Mouse (Mus musculus) heart, embryonic 10.5 days (tissue): Measurements from ENCODE around the gene Slc38a4. TPM values are rescaled to one million over a fixed set of nuclear protein-coding genes. Genes with fewer than 3 reads are reported as not detected.

Experiments used
- DNase-seq: peaks from one replicate; pipeline ENCODE4 v3.0.0-alpha.2; 2017; ENCODE audit warnings: low spot score
- H3K27ac ChIP-seq: fragments of 300-500 bp; sonication (generic); 2 replicates; pipeline ENCODE4 v1.5.1; 2016; ENCODE audit warnings: mild to moderate bottlenecking
- H3K27me3 ChIP-seq: fragments of 300-500 bp; sonication (generic); 2 replicates; pipeline ENCODE4 v1.6.1; 2016; ENCODE audit warnings: mild to moderate bottlenecking; ENCODE audit not compliant: poor library complexity, insufficient read depth, severe bottlenecking
- H3K36me3 ChIP-seq: fragments of 300-500 bp; sonication (generic); 2 replicates; pipeline ENCODE4 v1.6.1; 2016; ENCODE audit warnings: mild to moderate bottlenecking, moderate library complexity
- H3K4me1 ChIP-seq: fragments of 300-500 bp; sonication (generic); 2 replicates; pipeline ENCODE4 v1.6.1; 2016; ENCODE audit warnings: mild to moderate bottlenecking
- H3K4me3 ChIP-seq: fragments of 300-500 bp; sonication (generic); 2 replicates; pipeline ENCODE4 v1.5.1; 2016; ENCODE audit warnings: mild to moderate bottlenecking, moderate library complexity
- H3K9me3 ChIP-seq: fragments of 300-500 bp; sonication (generic); 2 replicates; pipeline ENCODE4 v1.6.1; 2016; ENCODE audit warnings: mild to moderate bottlenecking, moderate library complexity
- WGBS: fragments of 180-500 bp; shearing (Covaris S2); methylation state at CpG from one replicate; pipeline ENCODE4 v1.1.7; 2016; 5-methylcytosine and 5-hydroxymethylcytosine counted together
- polyA plus RNA-seq: library from polyadenylated mRNA; unstranded; fragments of >200 nt; fragmentation: Nextera tagmentation; extraction: Ambion mirVana; gene quantifications from 2 replicates; pipeline ENCODE4 v1.2.1, GENCODE M21; 2016

Slc38a4 gene
- polyA plus RNA-seq, 1 experiment from 2014 or later, result 148 TPM

GRCm38 (mm10) chr15:97067340-97068136 lies 11.8 kb upstream of the Slc38a4 start:
- Histone ChIP-seq H3K4me1 (peaks cover 30% of the 10 kb centered on the region), H3K36me3 (no peaks in the 10 kb centered on the region), H3K4me3 (no peak overlapping the region), H3K9me3 (no peaks in the 10 kb centered on the region), H3K27ac (peak overlapping the region; percentile 71), H3K27me3 (no peaks in the 10 kb centered on the region)
- WGBS, result 38% methylated on average over 8 of the region's 8 CpGs
- DNase-seq, result no peak

DNA sequence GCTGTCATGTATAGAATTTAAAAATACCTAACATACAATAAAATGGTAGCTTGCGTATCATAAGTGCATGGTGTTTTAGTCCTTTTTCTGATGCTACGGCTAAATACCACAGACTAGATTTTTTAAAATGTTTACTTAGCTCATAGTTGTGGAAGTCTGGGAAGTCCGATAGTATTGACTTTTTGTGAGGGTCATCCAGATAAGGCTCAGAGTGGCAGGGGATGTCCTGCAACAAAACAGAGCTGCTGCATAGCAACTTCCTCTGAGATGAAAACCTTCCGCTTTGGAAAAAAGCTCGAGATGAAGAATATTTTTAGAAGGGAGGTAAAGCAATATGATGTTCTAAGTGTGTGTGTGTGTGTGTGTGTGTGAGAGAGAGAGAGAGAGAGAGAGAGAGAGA lies 11.2 kb upstream of the Slc38a4 start:
- Histone ChIP-seq H3K4me1 (peaks cover 29% of the 10 kb centered on the region), H3K27me3 (no peaks in the 10 kb centered on the region), H3K9me3 (no peaks in the 10 kb centered on the region), H3K36me3 (no peaks in the 10 kb centered on the region), H3K27ac (peak overlapping the region; percentile 71), H3K4me3 (no peak overlapping the region)
- DNase-seq, result no peak
- WGBS, result 42% methylated on average over 5 of the region's 5 CpGs

DNA sequence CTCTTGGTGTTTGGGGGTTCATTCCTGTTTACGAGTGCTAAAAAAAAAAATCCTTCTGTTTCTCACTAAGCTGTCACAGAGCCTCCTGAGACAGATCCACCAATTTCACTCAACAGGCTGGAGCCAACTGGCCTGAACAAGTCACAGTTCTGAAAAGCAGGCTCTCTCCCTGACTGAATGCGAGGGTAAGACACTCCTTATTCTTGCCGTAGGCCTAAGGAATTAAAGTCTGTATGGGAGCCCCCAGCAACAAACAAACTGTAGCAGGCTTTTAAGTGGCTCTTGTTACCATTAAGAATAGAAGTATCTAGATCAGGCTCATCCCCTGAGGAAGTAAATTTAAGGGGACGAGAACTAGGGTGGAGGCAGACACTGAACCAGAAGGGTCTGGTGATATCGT lies 7.5 kb upstream of the Slc38a4 start:
- Histone ChIP-seq H3K4me3 (no peak overlapping the region), H3K27me3 (no peaks in the 10 kb centered on the region), H3K4me1 (peaks cover 37% of the 10 kb centered on the region), H3K36me3 (no peaks in the 10 kb centered on the region), H3K27ac (no peak overlapping the region), H3K9me3 (no peaks in the 10 kb centered on the region)
- 86% methylated on average over 5 of the region's 5 CpGs for WGBS
- no peak for DNase-seq

- WGBS, result 82% methylated on average over 8 of the region's 8 CpGs
- H3K4me3 ChIP-seq, result no peak overlapping the region
- no peaks in the 10 kb centered on the region for H3K36me3 ChIP-seq
- H3K27ac ChIP-seq, result no peak overlapping the region
- no peak for DNase-seq
- H3K4me1 ChIP-seq, result peaks cover 22% of the 10 kb centered on the region
- H3K9me3 ChIP-seq, result no peaks in the 10 kb centered on the region
- H3K27me3 ChIP-seq, result no peaks in the 10 kb centered on the region
Observed at GRCm38 (mm10) chr15:97060973-97061372, 5.2 kb upstream of the Slc38a4 start.

DNA sequence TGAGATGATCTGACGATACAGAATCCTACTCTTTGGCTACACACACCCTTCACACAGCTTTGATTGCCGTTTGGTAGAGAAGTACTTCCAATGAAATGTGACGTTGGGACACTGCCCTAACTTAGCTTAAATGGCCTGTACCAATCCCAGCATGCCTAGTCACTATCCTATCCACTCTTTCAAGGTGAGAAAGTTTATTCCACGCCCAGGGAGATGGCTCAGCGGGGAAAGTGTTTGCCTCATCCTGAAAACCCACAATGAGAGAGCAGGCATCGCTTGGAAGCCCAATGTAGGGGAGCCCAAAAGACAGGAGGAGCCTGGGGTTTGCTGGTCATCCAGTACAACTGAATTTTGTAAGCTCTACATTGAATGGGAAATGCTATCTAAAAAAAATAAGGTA lies 4.8 kb upstream of the Slc38a4 start:
- DNase-seq, result no peak
- WGBS, result 89% methylated on average over 6 of the region's 6 CpGs
- no peaks in the 10 kb centered on the region for H3K27me3 ChIP-seq

DNA sequence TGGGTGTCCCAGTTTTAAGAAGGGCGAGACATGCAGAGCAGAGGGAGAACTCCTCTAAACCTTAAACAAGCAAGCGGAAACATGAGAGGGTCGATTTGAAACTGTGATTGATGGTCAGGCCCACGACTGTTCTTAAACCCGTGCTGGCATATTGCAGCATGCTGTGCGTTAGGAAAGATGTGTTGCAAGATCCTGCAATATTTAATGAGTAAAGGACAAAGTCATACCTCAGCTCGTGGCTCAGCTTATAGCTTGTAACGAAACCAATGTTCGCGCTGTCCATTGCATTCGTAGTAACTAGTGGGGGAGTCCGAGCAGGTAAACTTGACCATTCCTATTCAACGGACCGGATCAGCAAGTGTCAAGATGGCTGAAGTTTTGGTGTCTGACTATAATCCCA lies 4.3 kb upstream of the Slc38a4 start:
- 87% methylated on average over 14 of the region's 14 CpGs for WGBS
- no peak for DNase-seq
- Histone ChIP-seq H3K4me3 (no peak overlapping the region), H3K27me3 (no peaks in the 10 kb centered on the region), H3K9me3 (no peaks in the 10 kb centered on the region), H3K36me3 (no peaks in the 10 kb centered on the region), H3K27ac (peak overlapping the region; percentile 57; the same call in 1 of the 2 replicates), H3K4me1 (peaks cover 13% of the 10 kb centered on the region)

More for the DNA sequence above, 4.8 kb upstream of the Slc38a4 start:
- no peaks in the 10 kb centered on the region for H3K9me3 ChIP-seq
- H3K4me3 ChIP-seq, result no peak overlapping the region
- no peak overlapping the region for H3K27ac ChIP-seq
- H3K36me3 ChIP-seq, result no peaks in the 10 kb centered on the region
- H3K4me1 ChIP-seq, result peaks cover 18% of the 10 kb centered on the region

- H3K4me1 ChIP-seq, result peaks cover 11% of the 10 kb centered on the region
- DNase-seq, result no peak
Observed at GRCm38 (mm10) chr15:97059071-97060041, 3.6 kb upstream of the Slc38a4 start.

GRCm38 (mm10) chr15:97054767-97055489 lies 828 bp downstream of the Slc38a4 start:
- DNase-seq, result no peak
- peaks cover 26% of the 10 kb centered on the region for H3K4me1 ChIP-seq
- no peaks in the 10 kb centered on the region for H3K27me3 ChIP-seq
- H3K4me3 ChIP-seq, result peak overlapping the region; percentile 71
- 37% methylated on average over 31 of the region's 31 CpGs for WGBS
- peaks cover 4% of the 10 kb centered on the region; the same call in 1 of the 2 replicates for H3K9me3 ChIP-seq
- H3K27ac ChIP-seq, result peak overlapping the region; percentile 90
- peaks cover 7% of the 10 kb centered on the region; the same call in 1 of the 2 replicates for H3K36me3 ChIP-seq

More at GRCm38 (mm10) chr15:97059071-97060041, 3.6 kb upstream of the Slc38a4 start:
- WGBS, result 75% methylated on average over 24 of the region's 24 CpGs
- H3K9me3 ChIP-seq, result peaks cover 4% of the 10 kb centered on the region; the same call in 1 of the 2 replicates
- H3K36me3 ChIP-seq, result peaks cover 4% of the 10 kb centered on the region; the same call in 1 of the 2 replicates
- H3K27ac ChIP-seq, result peak overlapping the region; percentile 57
- no peak overlapping the region for H3K4me3 ChIP-seq
- no peaks in the 10 kb centered on the region for H3K27me3 ChIP-seq

DNA sequence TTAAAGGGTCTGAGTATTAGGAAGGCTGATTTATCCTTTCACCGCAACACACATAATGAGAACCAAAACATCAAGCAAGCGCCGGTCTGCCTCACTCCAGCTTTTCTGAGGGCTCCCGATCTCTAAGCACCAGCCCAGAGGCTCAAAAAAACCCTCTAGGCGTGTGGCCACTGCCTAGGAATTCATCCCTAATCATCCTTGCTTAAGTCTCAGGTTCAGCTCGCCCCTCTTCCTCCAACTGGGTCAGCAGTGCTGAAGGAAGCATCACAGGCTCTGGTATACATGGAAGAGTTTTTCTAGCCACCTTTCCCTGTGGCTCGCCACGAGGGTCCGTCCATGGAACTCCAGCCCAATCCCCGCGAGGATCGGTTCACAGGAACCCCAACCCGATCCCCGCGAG lies 1.6 kb downstream of the Slc38a4 start:
- Histone ChIP-seq H3K27me3 (no peaks in the 10 kb centered on the region), H3K9me3 (peaks cover 4% of the 10 kb centered on the region; the same call in 1 of the 2 replicates), H3K4me1 (peaks cover 25% of the 10 kb centered on the region), H3K4me3 (peak overlapping the region; percentile 71), H3K27ac (peak overlapping the region; percentile 90), H3K36me3 (peaks cover 7% of the 10 kb centered on the region; the same call in 1 of the 2 replicates)
- 54% methylated on average over 15 of the region's 15 CpGs for WGBS
- no peak for DNase-seq

DNA sequence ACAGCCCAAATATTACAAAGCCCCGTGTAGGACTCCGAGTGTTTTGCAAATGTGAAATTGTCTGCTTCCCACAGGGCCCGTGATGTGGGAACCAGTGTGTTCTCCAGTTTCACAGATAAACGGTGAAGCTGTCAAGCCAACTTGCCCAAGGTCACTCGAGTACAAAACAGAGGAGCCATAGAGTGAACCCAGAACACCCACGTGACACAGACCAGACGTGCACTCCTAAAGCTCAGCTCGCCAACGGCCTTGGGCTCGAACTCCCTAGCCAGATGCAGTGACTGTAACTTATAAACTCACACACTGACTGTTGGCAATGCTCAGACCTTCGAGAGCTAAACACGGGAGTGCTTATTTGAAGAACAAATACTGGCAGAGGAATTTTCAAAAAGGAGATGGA lies 5.3 kb downstream of the Slc38a4 start:
- Histone ChIP-seq H3K4me1 (peaks cover 45% of the 10 kb centered on the region), H3K27me3 (no peaks in the 10 kb centered on the region), H3K27ac (peak overlapping the region; percentile 85), H3K36me3 (peaks cover 7% of the 10 kb centered on the region; the same call in 1 of the 2 replicates), H3K9me3 (peaks cover 4% of the 10 kb centered on the region; the same call in 1 of the 2 replicates), H3K4me3 (no peak overlapping the region)
- no peak for DNase-seq
- 34% methylated on average over 12 of the region's 12 CpGs for WGBS

- no peak for DNase-seq
- H3K4me3 ChIP-seq, result peak overlapping the region; percentile 22
- no peaks in the 10 kb centered on the region for H3K27me3 ChIP-seq
- 59% methylated on average over 10 of the region's 10 CpGs for WGBS
- H3K9me3 ChIP-seq, result peaks cover 4% of the 10 kb centered on the region; the same call in 1 of the 2 replicates
- H3K36me3 ChIP-seq, result peaks cover 7% of the 10 kb centered on the region; the same call in 1 of the 2 replicates
- peak overlapping the region; percentile 85 for H3K27ac ChIP-seq
- H3K4me1 ChIP-seq, result peaks cover 45% of the 10 kb centered on the region
Observed at GRCm38 (mm10) chr15:97050011-97050410, 5.7 kb downstream of the Slc38a4 start.

GRCm38 (mm10) chr15:97049281-97049841 lies 6.4 kb downstream of the Slc38a4 start:
- WGBS, result 63% methylated on average over 11 of the region's 11 CpGs
- H3K36me3 ChIP-seq, result peaks cover 3% of the 10 kb centered on the region; the same call in 1 of the 2 replicates
- peaks cover 45% of the 10 kb centered on the region for H3K4me1 ChIP-seq
- H3K9me3 ChIP-seq, result no peaks in the 10 kb centered on the region
- peak overlapping the region; percentile 85 for H3K27ac ChIP-seq
- peak overlapping the region; percentile 22 for H3K4me3 ChIP-seq
- DNase-seq, result peak; percentile 78
- H3K27me3 ChIP-seq, result no peaks in the 10 kb centered on the region
